ENCODE assay signal across 20 mouse cellular contexts in the genomic region with DNA sequence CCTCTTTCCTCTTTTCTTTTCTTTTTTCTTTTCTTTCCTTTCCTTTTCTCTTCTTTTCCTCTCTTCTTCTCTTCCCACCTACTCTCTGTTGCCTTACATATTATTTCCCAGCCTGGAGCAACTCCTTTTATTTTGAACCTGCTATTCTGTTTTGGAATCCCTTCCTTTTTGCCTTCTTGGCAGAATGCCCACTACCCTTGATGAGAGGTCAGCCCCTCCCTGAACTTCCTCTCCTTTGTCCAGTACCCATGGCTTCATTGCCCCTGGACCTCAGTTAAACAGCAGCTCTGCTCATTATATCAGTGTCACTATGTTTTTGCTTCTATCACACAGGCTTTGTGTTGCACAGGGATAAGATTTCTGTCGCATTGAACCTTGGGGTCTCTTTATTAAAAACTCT.
A peak's percentile ranks its signal among the peaks of the same experiment; 100 is the strongest.
DNase-seq lines count a peak whose midpoint lies in the region; ATAC-seq lines count a peak whose summit lies in the region.
"Had no signal": no experiment of that assay in that cellular context is flagged by ENCODE, and none has a peak within 500 bp of the region (broad histone marks: within the 10 kb centered on the region; RNA-seq: fewer than 3 reads in every experiment).

No protein-coding gene starts in this region.

- H3K4me3 ChIP-seq in kidney, embryonic 15.5 days (replicated peaks): no peak overlapping the region
- H3K4me3 ChIP-seq: embryonic facial prominence, embryonic 13.5 days; limb, embryonic 13.5 days; liver, embryonic 13.5 days; neural tube, embryonic 12.5 days had no signal

- no peaks in the 10 kb centered on the region for H3K27me3 ChIP-seq in kidney, embryonic 15.5 days
- H3K27me3 ChIP-seq: embryonic facial prominence, embryonic 13.5 days; limb, embryonic 13.5 days; liver, embryonic 13.5 days; neural tube, embryonic 12.5 days had no signal

- intact Hi-C loops in heart, postnatal 36 days (cut with DNase I): no loop called here

- H3K9ac ChIP-seq in kidney, embryonic 15.5 days: no peak overlapping the region
- H3K9ac ChIP-seq: embryonic facial prominence, embryonic 13.5 days; hindbrain, embryonic 14.5 days; limb, embryonic 13.5 days; liver, embryonic 13.5 days; neural tube, embryonic 12.5 days had no signal

- no peaks in the 10 kb centered on the region for H3K9me3 ChIP-seq in kidney, embryonic 15.5 days (replicated peaks)
- H3K9me3 ChIP-seq: embryonic facial prominence, embryonic 13.5 days; limb, embryonic 13.5 days; liver, embryonic 13.5 days; neural tube, embryonic 12.5 days had no signal

- no peak for ATAC-seq in kidney, embryonic 15.5 days (replicated peaks; ENCODE audit: low FRiP score)
- no peak for ATAC-seq in erythroid progenitor cell, adult 5-6 weeks (replicated peaks; ENCODE audit: low FRiP score, poor library complexity, severe bottlenecking)
- ATAC-seq: forebrain, embryonic 16.5 days had no signal

- 60% methylated on average over 1 of the region's 1 CpGs for WGBS in kidney, embryonic 15.5 days

- H3K4me1 ChIP-seq in kidney, embryonic 15.5 days: 0 out of 2 replicates have a peak, but pooled peaks cover 5% of the 10 kb centered on the region
- H3K4me1 ChIP-seq: embryonic facial prominence, embryonic 13.5 days; liver, embryonic 13.5 days had no signal

- H3K4me2 ChIP-seq in kidney, embryonic 15.5 days: no peak overlapping the region
- H3K4me2 ChIP-seq: embryonic facial prominence, embryonic 13.5 days; hindbrain, embryonic 14.5 days; limb, embryonic 13.5 days; liver, embryonic 13.5 days; neural tube, embryonic 12.5 days had no signal

- no peak overlapping the region for H3K27ac ChIP-seq in kidney, embryonic 15.5 days
- H3K27ac ChIP-seq: embryonic facial prominence, embryonic 13.5 days; hindbrain, embryonic 14.5 days; limb, embryonic 13.5 days; liver, embryonic 13.5 days; neural tube, embryonic 12.5 days had no signal

- no peaks in the 10 kb centered on the region for H3K36me3 ChIP-seq in kidney, embryonic 15.5 days
- H3K36me3 ChIP-seq: embryonic facial prominence, embryonic 13.5 days; limb, embryonic 13.5 days; liver, embryonic 13.5 days; neural tube, embryonic 12.5 days had no signal

- peak; percentile 88 for DNase-seq in heart, adult 11 months
- DNase-seq in heart, postnatal 36 days: no peak
- DNase-seq in kidney, postnatal 10 days: peak; percentile 39
- peak; percentile 31 for DNase-seq in heart, postnatal 4 days
- peak; percentile 62 for DNase-seq in lung, postnatal 25 days (ENCODE audit: low spot score)
- DNase-seq in gastrocnemius, postnatal 4 days (ENCODE audit: low spot score in 2 of 2): no peak
- DNase-seq: B cell, adult 2 months; cerebellum, adult 11 months; cerebellum, postnatal 10 days; gastrocnemius, postnatal 36 days; liver, embryonic 13.5 days; spleen, adult 18-20 months; thymus, postnatal 4 days had no signal

Comparison
In these comparisons a context has a peak if more than half of its experiments do, and no peak if none do; other contexts are left out.
1. DNase-seq: peak in heart, adult 11 months (single experiment), kidney, postnatal 10 days (single experiment), heart, postnatal 4 days (single experiment) and lung, postnatal 25 days (single experiment); none in heart, postnatal 36 days (0 of 2) and gastrocnemius, postnatal 4 days (0 of 2).